Mouse (Mus musculus) adrenal gland, postnatal 36 days (tissue): Measurements from ENCODE around the gene Tuba1c. TPM values are rescaled to one million over a fixed set of nuclear protein-coding genes. Genes with fewer than 3 reads are reported as not detected.
"Not testable (repeated sequence)": the region's sequence is repeated elsewhere in the genome, so short reads cannot be mapped to it uniquely, and the experiment has no call there.

Source experiments
- DNase-seq, 2 experiments: peaks; one replicate each; pipeline ENCODE4 v3.0.0; 2021; ENCODE audit warnings: mixed read lengths in 1 of 2
- microRNA-seq: library from miRNA; unstranded; fragments of <30 nt; microRNA quantifications from one replicate; pipeline ENCODE4 v1.2.0, GENCODE M21; 2021
- total RNA-seq, 2 experiments: library from RNA; stranded (reverse); gene quantifications; 2 replicates each; pipeline ENCODE4 v1.2.3; 2021

The Tuba1c gene
- total RNA-seq, 2 experiments from 2014 or later = 272 to 276 TPM

DNA sequence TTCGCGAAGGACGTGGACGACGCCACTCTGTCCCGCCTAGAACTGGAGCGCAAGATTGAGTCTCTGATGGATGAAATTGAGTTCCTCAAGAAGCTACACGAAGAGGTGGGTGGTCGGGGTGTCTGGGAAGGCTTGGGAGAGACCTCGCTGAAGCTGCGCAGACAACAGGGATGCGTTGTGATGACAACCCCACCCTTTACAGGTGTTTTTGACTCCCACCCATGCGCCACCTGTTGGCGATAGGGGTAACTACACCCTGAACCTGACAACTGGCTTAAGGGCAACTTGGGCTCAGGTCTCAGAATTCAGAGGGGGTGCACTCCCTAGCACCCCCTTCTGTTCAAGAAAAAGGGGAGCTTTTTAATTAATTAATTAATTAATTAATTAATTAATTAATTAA, 26.6 kb downstream of the Tuba1c start:
- DNase-seq = peak in 1 of 2 experiments; percentile 38

DNA sequence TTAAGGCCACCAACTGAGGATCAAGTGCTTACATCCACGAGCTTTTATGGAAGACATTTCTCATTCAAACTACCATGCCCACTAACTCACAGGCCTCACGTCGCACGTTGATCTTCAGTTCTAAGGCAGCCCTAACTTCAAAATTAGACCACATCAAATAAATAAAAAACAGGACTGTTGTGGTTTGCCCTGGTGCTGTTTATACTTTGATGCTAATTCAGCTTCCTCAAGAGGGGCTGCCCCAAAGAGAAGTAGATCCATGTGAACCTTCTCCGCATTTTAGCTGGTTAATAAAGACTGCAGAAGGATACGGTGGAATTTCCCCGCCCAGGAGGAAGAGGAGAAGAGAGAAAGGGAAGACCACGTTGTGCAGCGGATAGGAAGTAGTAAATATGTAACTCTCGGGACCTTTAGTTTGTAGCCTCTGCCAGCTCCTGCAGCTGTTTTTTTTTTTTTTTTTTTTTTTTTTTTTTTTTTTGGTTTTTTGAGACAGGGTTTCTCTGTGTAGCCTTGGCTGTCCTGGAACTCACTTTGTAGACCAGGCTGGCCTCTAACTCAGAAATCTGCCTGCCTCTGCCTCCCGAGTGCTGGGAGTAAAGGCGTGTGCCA, 36.0 kb downstream of the Tuba1c start:
- no peak for DNase-seq

DNA sequence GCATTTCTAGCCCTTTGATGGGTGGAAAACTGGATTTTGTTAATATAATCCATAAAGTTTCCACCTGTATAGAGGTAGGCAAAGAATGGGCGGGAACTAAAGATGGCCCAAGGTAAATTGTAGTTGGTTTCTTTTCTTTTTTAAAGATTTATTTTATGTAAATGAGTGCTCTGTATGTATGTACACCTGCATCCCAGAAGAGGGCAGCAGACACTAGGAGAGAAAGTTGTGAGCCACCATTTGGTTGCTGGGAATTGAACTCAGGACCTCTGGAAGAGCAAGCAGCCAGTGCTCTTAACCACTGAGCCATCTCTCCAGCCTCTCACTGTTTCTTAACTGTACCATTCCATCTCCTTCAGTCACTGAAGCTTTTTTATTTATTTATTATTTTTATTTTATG, 42.3 kb downstream of the Tuba1c start:
- DNase-seq = no peak

DNA sequence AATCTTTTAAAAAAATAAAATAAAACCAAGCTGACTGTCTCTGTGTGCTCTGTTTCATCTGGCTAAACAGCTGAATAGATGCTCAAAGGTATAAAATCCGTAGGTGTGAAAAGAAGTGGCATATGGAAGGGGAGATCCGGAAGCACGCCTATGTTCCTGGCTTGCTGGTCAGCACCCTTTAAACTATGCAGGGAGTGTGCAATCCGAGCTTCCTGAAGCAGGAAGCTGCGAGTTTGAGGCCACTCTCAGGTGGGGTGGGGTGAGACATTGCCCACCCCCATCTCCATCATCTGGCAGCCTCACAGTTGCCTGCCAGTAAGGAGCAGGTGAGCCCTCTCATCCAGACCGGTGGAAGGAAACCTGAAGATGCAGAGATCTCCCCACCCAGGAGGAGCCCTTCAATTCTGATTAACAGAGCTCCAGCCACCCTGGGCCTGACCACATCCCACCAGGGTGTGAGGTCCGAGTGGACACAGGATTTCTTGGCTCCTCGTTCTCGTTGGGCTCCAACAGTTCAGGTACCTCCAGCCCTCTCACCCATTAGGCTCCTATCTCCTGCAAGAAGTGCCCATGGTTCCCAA, 44.4 kb downstream of the Tuba1c start, which contains the start of gene Troap:
Gene Troap (plus strand): TSS at position 557 of the 581 bp plus-strand sequence.
- no peak for DNase-seq

DNA sequence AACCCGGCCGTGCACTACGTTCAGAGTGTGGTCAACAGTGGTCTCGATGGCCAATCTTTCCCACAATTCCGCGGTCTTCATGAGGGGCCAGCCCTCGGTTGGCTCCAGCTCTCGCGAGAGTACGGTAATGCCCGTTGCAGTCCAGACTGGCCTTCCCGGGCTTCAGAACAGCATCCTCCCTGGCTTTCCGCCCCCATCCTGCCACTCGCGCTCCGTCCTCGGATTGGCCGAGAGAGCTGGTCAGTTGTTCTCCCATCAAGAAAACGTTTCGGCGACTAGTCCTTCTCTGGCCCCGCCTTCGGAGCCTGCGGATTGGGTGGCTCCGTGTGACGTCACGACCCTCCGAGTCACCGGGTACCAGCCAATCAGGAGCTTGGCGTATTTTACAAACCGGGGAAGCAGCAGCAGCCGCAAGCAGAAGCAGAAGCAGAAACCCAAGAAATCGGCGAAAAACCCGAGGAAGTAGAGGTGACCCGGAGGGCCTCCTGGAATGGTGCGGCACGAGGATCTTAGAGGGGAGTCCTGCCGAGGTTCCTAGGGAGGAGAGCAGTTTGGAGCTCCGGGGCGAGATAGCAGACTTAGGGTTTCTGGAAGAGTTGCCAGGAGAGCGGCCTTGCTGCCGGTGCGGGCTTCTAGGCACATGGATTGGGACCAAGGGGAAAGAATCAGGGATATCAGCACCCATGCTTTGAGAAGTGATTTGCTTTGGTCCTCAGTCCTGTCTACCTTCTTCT, 45.1 kb downstream of the Tuba1c start:
- DNase-seq = peak; percentile 96 to 97

DNA sequence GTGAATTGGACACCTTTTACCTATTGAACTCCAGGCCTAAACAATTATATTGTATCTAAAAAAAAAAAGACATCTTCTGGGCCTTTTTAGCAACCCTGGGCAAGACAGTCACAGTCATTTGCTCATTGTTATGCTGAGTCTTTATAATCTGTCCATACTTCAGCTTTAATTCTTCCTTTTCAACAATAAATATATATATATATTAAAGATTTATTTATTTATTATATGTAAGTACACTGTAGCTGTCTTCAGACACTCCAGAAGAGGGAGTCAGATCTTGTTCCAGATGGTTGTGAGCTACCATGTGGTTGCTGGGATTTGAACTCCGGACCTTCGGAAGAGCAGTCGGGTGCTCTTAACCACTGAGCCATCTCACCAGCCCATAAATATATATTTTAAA, 46.3 kb downstream of the Tuba1c start:
- not testable (repeated sequence) for DNase-seq

DNA sequence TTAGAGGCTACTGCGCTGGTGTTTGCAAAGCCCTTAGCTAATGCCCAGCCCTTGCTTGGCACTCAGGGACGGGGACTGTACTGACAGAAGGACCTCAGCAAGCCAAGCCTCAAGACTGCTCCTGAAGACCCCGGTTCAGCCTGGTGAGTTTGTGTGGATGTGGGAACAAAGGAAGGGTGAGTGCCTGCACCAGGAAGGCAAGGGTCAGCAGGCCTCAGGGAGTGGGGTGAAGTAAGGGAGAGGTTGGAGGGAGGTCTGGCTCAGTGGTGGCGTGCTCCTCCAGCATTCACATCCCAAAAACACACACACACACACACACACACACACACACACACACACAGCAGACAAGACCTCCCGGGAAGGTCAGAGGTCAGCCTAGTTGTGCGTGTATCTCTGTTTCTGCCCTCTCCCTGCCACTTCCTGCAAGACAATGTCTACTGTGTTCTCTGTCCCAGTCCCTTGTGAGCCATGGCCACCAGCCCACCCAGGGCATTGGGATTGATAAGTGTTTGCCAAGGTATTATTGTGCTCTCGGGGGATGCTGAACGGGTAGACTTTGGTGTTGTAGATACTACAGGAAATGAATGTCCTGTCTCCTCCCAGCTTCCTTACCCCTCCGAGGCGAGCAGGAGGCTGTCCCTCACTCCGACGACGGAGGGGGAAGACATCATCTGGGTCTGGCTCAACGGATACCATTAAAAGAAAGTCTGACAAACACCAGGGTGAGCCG, 48.7 kb downstream of the Tuba1c start:
- DNase-seq = no peak

DNA sequence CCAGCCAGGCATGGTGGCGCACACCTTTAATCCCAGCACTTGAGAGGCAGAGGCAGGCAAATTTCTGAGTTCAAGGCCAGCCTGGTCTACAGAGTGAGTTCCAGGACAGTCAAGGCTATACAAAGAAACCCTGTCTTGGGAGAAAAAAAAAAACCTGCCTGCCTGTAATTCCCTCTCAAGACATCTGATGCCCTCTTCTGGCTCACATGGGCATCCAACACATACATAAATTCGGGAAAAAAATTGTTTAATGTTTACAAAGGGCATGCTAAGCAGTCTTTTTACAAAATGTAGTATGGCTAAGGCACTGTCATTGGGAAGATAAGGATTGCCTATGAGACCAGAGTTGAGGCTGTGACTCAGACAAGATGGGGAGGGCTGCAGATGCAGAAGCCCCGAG, 50.1 kb downstream of the Tuba1c start:
- no peak for DNase-seq

DNA sequence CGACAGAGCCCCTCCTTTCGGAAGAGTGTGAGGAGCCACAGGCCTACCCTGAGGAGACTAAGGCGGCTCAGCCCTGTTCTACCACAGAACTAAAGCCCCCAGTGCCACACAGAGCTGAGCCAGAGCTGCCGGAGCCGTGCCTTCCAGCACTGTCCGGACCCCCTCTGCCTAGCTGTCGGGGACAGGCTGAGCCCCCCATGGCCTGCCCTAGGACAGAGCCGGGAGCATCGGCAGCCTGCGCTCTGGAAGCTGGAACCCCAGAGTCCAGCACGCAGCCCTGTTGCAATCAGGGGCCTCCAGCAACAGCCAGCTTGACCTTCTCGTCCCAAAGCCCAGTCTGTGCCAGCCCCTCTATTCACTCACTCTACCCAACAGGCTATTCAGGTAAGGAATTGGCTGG, 52.6 kb downstream of the Tuba1c start:
- no peak for DNase-seq

DNA sequence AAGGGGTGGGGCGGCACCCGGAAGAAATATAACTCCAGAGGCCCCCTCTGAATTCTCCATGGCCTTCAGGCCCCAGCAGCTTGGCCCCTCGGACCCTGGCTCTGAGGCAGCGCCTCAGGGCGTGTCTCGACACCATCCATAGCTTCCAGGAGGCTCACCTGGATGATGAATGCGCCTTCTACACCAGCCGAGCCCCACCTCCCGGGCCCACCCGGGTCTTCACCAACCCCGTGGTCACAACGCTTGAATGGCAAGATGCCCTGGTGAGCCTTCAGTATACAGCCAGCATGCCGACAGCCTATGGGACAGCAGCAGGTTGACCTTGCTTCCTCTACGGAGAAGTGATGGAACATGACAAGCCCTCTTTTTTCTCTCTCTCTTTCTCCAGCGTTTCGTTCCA, 53.1 kb downstream of the Tuba1c start:
- no peak for DNase-seq

DNA sequence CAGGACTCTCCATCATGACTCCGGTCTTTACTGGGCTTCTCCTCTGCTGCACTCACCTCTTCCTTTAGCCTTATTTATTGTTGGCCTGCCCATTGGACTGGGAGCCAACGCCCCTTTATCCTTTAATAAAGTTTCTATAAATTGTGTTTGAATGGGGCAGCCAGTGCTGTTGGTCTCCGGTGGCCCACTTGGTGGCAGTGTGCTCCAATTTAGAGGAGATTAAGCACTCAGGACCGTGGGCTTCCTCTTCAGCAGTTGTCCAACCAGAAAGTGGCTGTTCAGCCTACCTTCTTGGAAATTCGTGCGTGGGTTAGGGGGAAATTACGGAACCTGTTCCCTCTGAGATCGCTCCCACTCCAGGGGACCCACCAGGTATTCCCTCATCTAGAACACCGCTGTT, 53.6 kb downstream of the Tuba1c start:
- peak; percentile 50 to 70 for DNase-seq

DNA sequence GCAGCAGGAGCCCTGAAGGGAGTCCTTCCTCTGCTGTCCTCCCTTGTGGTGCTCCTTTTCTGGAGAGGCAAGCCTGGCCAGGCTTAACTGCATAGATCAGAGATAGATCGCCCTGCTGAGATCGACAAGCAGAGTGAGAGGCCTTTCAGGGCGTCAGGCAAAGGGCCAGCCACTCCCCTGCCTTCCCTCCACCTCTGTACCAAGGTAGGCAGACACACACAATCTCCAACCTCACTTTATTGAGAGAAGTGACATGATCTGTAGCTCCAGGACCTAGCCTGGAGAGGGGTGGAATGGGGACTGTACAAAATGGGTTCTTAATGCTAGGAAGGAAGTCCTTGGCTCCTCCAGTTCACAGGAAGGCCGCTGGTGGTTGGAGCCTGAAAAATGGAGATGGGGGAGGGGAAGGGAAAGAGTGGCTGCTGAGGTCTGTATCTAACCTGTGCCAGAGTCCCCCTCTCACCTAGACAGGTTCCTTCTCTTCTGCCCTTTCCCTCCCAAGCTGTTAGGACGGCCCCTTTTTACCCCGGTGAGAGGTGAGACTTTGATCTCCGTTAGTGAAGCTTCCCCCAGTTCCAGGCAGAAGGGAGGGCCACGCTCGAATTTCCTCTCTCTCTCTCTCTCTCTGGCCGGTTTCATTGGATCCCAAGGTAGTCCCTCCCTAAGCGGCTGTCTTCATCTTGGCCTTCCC, 54.3 kb downstream of the Tuba1c start:
- no peak for DNase-seq

DNA sequence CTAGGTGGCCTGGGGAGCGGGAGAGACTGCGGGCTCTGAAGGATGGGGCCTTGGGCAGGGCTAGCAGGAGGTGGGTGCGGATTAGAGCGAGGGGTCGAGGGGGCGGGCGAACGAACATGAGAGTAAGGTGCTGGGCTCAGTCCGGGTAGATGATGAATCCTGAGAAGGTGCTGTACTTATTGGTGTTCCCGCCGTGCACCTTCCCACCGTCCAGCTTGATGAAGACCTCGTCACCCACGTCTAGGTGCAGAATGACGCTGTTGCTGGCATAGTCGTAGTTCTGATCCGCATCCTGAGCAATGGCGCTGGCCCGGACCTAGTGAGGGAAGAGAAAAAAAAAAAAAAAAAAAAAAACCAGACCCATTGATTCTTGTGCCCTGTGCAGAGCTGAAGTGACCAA, 54.9 kb downstream of the Tuba1c start:
- DNase-seq = no peak

DNA sequence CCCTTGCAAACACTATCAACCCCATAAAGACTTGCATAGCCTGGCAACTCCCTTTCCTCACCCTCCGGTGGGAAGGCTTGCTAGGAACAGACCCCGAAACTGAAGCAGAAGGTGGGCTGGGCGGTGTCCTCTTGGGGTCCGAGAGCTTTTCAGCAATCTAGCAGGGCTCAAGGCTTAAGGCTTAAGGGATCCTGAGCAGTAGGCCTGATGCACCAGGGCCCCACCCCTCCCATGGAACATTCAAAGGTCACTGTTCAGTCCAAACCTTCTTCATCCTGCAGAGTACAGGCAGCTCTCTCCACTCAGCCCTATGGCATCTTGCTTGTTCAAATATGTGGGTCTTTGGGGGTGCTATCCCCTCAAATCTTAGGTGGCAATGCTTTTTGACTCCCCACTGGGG, 56.3 kb downstream of the Tuba1c start:
- no peak for DNase-seq

DNA sequence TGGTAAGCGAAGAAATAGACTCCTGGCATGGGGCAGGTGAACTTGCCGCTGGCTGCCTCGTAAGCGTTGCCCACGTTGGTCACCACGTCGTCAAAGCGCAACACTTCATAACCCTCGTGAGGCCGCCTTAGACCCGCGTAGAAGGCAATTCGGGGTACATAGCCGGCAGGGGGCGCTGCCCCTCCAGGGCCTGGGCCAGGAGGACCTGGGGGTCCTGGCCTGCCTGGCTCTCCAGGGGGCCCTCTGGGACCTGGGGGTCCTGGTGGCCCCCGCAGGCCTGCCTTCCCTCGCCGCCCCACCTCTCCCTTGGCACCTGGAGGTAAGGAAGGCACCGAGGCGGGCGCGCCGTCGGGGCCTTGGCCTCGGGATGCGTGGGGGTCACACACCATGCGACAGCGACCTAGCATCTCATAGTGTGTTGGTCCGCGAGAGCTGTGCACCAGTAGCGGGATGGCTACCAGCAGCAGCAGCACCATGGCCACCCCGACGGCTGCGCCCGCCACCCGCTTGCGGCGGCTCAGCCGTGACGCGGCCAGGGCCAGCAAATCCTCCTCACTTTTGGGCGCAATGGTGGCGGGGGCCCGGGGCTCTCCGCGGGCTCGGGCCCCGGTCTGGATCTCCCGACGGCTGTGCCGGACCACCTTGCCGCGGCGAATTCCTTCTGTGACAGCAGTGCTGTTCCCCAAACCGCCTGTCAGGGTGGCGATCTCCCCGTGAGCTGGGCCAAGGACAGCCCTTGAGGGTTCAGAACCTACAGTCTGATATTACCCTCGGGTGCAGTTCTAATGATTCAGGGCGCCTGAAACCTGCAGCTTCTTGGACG, 57.8 kb downstream of the Tuba1c start, which contains the start of gene C1ql4:
Gene C1ql4 (minus strand): TSS at position 565 of the 823 bp plus-strand sequence.
- DNase-seq = peak in 1 of 2 experiments; percentile 55

Small RNA genes lying within 50 kb of the gene (microRNA-seq; reads per million reads assigned to microRNA genes)
- gene Mir6960 = not detected

Other genes with a start within 250 kb of the Tuba1c start
- gene Wnt1, start 240.0 kb upstream of the Tuba1c start, total RNA-seq = not detected
- gene Ddn, start 220.4 kb upstream of the Tuba1c start, total RNA-seq = under 1 TPM; 0.10 to 0.30 TPM
- gene Prkag1, start 198.4 kb upstream of the Tuba1c start, total RNA-seq = 10 to 100 TPM; 68.3 to 87.0 TPM
- 10 to 100 TPM; 52.1 to 79.5 TPM for gene Kmt2d, start 158.7 kb upstream of the Tuba1c start, total RNA-seq
- 1 to 10 TPM; 2.2 to 2.9 TPM for gene Rhebl1, start 135.4 kb upstream of the Tuba1c start, total RNA-seq
- gene Dhh, start 131.4 kb upstream of the Tuba1c start, total RNA-seq = 1 to 10 TPM; 2.2 to 3.0 TPM
- gene Lmbr1l, start 111.7 kb upstream of the Tuba1c start, total RNA-seq = 10 to 100 TPM; 14.0 to 15.5 TPM
- 100 to 1,000 TPM; 252 to 276 TPM for gene Tuba1b, start 95.3 kb upstream of the Tuba1c start, total RNA-seq
- not detected for gene Gm49450, start 76.3 kb upstream of the Tuba1c start, total RNA-seq
- 100 to 1,000 TPM in 1 of 2 experiments, 10 to 100 TPM in 1; 87.9 to 123 TPM for gene Tuba1a, start 76.2 kb upstream of the Tuba1c start, total RNA-seq
- gene Prph, start 25.3 kb downstream of the Tuba1c start, total RNA-seq = 1 to 10 TPM; 1.3 to 3.4 TPM
- gene Troap, start 44.7 kb downstream of the Tuba1c start, total RNA-seq = 1 to 10 TPM; 1.1 to 1.6 TPM
- gene C1ql4, start 57.9 kb downstream of the Tuba1c start, total RNA-seq = not detected
- 1 to 10 TPM; 1.6 to 3.4 TPM for gene Dnajc22, start 63.3 kb downstream of the Tuba1c start, total RNA-seq
- gene Spats2, start 96.0 kb downstream of the Tuba1c start, total RNA-seq = 10 to 100 TPM; 15.3 to 17.7 TPM
- 1 to 10 TPM in 1 of 2 experiments, under 1 TPM in 1; 0.40 to 1.2 TPM for gene Kcnh3, start 195.0 kb downstream of the Tuba1c start, total RNA-seq
- 10 to 100 TPM; 37.8 to 48.2 TPM for gene Mcrs1, start 222.1 kb downstream of the Tuba1c start, total RNA-seq